Mouse (Mus musculus): ENCODE data around the gene Jup. TPM values are rescaled to one million over a fixed set of nuclear protein-coding genes. Genes with fewer than 3 reads are reported as not detected.

Gene Jup
- total RNA-seq, 2 experiments from 2014 or later = 51.2 to 53.7 TPM

DNA sequence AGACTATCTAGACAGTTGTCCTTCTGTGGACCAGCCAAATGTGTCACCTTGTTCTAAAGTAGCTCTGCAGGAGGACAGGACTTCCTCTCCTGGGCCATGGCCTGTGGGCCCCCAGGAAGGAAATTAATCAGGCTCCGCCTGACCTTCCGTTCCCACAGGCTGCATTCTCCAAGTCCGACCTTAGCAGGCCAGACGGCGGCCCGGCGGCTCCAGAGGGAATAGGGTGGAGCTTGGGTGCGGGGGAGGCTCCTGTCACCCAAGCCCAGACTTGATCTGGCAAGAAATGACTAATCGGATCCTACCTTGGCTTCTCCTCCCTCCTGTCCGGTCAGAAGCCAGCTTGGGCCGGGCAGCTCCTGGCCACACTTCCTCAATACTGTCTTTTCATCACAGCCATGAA is 2.4 kb downstream of the Jup start:
- intact Hi-C loops (cut with DNase I) = no loop called here
- peak overlapping the region; percentile 89 for H3K4me3 ChIP-seq
- H3K27ac ChIP-seq = peak overlapping the region; percentile 72
- no peak for DNase-seq (ENCODE audit: extremely low spot score in 1 of 2, low spot score in 2 of 2)
- no peak for TF ChIP-seq CTCF (IDR thresholded peaks at IDR 0.05)

DNA sequence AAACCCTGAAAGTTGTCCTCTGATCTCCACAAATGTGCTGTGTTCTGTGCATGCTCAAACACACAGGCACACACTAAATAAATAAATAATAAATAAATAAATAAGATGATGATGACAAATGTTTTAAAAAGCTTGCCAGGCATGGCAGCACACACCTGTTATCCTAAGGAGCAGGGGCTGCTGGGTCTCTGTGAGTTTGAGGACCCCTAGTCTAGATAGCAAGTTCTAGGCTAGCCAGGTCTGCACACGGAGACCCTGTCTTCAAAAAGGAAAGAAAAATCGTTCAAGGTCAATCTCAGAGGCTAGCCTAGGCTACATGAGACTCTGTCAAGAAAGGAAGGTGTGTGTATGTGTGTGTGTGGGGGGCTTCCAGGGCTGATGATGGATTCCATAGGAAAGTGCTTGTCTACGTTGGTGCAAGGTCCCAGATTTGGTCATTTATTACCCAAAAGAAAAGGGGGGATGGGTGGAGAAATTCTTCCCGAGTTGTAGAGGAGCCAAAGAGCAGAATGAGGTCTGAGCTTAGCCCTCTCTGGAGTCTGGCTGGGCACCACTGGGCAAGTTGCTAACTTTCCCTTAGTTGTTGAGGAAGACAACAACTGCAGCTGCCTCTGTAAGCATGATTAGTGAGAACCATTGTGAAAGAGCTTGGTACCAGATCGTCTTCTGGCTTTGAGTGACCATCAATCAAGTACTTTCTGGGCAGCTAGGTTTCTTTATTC is 3.0 kb downstream of the Jup start:
- no peak for TF ChIP-seq CTCF (IDR thresholded peaks at IDR 0.05)
- H3K27ac ChIP-seq = peak overlapping the region; percentile 72; the same call in 1 of the 2 replicates
- intact Hi-C loops (cut with DNase I) = no loop called here
- no peak overlapping the region; the same call in 1 of the 2 replicates for H3K4me3 ChIP-seq
- DNase-seq (ENCODE audit: extremely low spot score in 1 of 2, low spot score in 2 of 2) = no peak

DNA sequence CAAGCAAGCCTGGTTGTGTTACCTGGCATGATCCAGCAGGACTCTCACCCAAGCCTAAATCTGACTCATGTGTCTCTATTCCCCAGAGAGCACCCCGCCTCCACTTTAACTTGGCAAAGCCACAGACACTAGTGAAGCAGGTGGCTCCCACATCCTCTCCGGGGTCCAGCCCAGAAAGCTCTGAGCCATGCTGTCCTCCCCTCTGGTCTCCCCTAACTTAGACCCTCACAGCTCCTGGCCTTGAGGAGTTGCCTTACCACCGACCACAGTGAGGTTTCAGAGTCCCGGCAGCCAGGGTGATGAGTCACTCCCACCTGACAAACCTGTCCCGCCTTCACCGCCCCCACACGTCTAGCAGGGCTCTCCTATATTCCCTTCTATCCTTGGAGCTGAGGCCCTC is 3.8 kb downstream of the Jup start:
- H3K4me3 ChIP-seq = no peak overlapping the region
- intact Hi-C loops (cut with DNase I) = no loop called here
- peak in 1 of 2 experiments; percentile 38 for DNase-seq (ENCODE audit: extremely low spot score in 1 of 2, low spot score in 2 of 2)
- TF ChIP-seq CTCF (IDR thresholded peaks at IDR 0.05) = no peak
- H3K27ac ChIP-seq = peak overlapping the region; percentile 51; the same call in 1 of the 2 replicates

DNA sequence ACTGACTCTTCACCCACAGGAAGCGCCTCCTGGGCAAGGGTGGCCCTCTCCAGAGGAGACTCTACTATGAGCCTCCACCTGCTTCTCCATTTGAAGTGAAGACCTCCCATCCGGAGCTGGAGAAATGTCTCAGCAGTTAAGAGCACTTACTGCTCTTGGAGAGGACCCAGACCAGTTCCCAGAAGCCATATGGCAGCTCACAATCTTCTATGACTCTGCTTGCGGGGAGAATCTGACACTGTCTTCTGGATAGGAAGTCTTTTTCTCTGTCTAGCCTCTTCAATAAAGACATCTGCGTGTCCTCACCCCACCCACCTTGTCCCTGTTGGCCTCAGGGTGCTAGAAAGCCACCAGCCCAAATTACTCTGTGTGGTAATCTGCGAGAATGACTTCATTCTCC is 4.6 kb downstream of the Jup start:
- no peak for TF ChIP-seq CTCF (IDR thresholded peaks at IDR 0.05)
- Histone ChIP-seq H3K27ac (peak overlapping the region; percentile 51; the same call in 1 of the 2 replicates), H3K4me3 (no peak overlapping the region)
- intact Hi-C loops (cut with DNase I) = no loop called here
- no peak for DNase-seq (ENCODE audit: extremely low spot score in 1 of 2, low spot score in 2 of 2)

DNA sequence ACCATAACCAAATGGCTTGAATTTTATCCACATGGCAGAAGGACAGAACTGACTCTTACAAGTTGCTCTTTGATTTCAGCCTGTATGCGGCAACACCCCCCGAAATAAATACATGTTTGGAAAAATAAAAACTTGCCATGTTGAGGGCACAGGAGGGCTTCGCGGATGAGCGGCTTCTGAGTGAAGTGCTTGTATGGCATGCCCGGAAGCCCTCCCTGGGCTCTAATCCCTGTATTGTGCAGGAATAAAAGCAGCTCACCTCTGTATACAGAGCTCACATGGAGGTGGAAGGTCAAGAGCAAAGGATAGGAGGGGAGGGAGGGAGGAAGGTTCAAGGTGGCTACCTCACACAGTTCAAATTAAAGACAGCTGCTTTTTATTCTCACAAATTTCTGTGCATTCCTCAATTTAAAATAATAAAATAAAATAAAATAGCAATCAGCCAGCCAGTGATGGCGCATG is 5.6 kb downstream of the Jup start:
- H3K27ac ChIP-seq = peak overlapping the region; percentile 60; the same call in 1 of the 2 replicates
- no peak for DNase-seq (ENCODE audit: extremely low spot score in 1 of 2, low spot score in 2 of 2)
- intact Hi-C loops (cut with DNase I) = no loop called here
- no peak for TF ChIP-seq CTCF (IDR thresholded peaks at IDR 0.05)
- H3K4me3 ChIP-seq = no peak overlapping the region

DNA sequence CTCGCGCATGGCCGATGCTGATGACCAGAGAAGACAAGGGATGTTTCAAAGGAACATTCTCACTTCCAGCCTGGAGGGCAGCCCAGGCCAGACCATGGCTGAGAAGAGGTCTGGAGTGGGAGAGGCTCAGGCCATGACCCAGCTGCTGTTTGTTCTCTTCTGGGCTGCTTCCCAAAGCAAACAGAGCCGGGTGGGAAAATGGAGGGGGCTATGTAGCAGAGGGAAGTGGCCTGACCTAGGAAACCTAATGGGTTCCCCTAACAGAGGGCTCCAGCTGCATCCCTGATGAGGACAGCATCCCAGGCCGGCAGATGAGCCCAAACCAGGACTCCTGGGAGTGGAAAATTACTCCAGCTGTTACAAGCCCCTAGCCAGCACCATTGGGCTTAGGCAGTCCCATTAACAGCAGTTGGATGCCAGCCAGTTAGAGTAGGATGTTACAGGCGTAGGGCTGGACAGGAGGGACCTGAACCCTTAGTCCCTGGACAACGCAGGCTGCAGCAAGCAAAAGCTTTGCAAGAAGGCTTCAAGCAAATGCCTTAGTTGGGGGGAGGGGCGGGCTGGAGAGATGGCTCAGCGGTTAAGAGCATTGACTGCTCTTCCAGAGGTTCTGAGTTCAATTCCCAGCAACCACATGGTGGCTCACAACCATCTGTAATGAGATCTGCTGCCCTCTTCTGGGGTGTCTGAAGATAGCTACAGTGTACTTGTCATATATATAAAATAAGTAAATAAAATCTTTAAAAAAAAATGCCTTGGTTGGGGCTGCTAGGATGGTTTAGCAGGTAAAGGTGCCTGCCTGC is 6.3 kb downstream of the Jup start:
- peak overlapping the region; percentile 60 for H3K27ac ChIP-seq
- peak; percentile 31 for TF ChIP-seq CTCF (IDR thresholded peaks at IDR 0.05)
- intact Hi-C loops (cut with DNase I) = no loop called here
- H3K4me3 ChIP-seq = no peak overlapping the region
- peak in 1 of 2 experiments; percentile 40 for DNase-seq (ENCODE audit: extremely low spot score in 1 of 2, low spot score in 2 of 2)

DNA sequence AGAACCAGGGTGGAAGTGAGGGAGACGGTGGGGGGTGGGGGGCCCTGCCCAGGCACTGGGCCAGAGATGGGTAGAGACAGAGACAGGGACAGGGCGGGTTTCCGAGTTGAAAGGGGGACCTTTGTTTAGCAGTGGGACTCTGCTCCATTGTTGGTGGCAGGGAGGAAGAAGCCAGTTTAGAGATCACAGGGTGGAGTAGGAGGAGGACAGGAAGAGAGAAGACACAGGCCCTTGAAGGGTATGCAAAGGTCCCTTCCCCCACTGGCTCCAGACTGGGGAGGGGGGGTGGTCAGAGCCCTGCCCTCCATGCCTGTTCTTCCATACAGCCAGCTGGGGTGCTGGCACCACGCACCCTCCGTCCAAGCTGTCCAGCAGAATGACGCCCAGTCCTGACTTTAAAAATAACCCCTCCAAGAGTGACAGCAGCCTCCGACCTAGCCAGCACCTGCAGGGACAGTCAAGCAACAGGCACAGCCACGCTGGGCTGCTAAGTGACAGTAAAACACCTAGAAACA is 7.6 kb downstream of the Jup start:
- intact Hi-C loops (cut with DNase I) = no loop called here
- TF ChIP-seq CTCF (IDR thresholded peaks at IDR 0.05) = no peak
- H3K27ac ChIP-seq = peak overlapping the region; percentile 60

DNA sequence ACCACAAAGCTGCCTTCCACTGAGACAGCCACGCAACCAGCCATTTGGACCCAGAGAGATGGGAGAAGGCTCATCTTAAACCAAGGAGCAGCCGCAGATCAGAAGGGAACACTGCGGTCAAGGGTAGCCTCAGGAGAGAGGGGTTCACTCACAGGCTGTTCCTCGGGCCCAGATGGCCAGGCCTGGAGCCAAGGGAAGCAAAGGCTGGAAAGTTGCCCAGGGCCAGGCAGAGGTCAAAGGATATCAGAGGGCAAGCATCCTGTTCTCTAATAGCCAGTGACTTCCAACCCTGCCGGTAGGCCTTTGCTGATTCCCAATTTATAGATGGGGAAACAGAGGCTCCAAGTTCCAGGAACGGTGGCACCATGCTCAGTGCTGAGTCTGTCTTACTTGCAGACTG is 9.0 kb downstream of the Jup start:
- no peak for TF ChIP-seq CTCF (IDR thresholded peaks at IDR 0.05)
- Histone ChIP-seq H3K27ac (peak overlapping the region; percentile 48), H3K4me3 (no peak overlapping the region)
- DNase-seq (ENCODE audit: extremely low spot score in 1 of 2, low spot score in 2 of 2) = no peak
- intact Hi-C loops (cut with DNase I) = no loop called here

More for the DNA sequence above, 7.6 kb downstream of the Jup start:
- DNase-seq (ENCODE audit: extremely low spot score in 1 of 2, low spot score in 2 of 2) = no peak
- H3K4me3 ChIP-seq = no peak overlapping the region

DNA sequence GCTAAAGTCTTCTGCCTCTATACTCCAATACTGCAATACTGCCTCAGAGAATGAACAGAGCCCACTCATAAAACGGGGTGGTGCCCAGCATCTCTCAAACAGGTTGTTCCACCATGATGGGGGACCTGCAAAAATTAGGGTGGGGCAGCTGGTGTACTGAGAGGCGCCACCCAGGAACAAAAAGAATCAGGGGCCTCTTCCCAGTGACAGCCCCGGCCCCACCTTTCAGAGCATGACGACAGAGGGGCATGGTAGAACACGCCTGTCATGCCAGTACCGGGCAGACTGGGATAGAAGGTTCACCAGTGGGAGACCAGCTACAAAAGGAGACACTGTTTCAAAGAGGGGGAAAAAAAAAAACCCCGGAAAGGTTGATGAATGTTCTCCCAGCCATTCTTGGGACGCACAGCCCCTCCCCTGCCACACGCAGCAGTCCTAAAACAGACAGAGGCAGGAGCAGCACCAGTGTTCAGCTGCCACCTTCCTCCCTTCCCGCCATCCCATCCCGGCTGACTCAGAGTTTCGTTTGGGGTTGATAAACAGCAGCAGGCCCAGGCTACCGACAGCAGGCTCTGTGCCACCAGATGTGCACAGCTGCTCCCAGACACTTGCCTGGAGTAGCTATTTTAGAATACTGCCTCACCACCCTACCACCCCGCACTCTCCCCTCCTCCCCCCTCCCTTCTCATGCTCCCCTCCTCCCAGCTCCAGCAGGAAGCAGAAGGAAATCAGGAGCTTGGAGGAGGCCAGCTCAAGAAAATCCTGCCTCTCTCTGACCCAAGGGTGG is 9.8 kb downstream of the Jup start:
- H3K4me3 ChIP-seq = no peak overlapping the region
- peak overlapping the region; percentile 48 for H3K27ac ChIP-seq
- intact Hi-C loops (cut with DNase I) = no loop called here
- TF ChIP-seq CTCF (IDR thresholded peaks at IDR 0.05) = no peak
- peak in 1 of 2 experiments; percentile 63 for DNase-seq (ENCODE audit: extremely low spot score in 1 of 2, low spot score in 2 of 2)

DNA sequence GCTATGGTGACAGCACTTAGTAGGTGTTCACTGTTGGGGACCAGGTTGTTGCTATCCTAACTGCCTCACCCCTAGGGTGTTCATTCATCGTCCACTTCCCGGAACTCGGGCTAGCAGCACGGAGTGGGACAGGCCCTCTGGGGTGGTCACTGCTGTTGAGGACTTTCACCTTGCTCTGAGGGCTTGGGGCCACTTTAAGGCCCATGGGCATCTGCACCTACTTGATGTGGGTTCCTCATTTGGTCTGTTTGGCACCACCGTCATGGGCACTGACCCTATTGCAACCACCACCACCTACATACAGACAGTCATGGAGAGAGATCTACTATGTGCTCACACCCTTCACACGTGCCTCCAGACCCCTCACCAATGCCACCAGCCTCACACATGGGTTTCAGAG is 10.5 kb downstream of the Jup start:
- intact Hi-C loops (cut with DNase I) = no loop called here
- TF ChIP-seq CTCF (IDR thresholded peaks at IDR 0.05) = no peak
- Histone ChIP-seq H3K27ac (no peak overlapping the region), H3K4me3 (no peak overlapping the region)
- DNase-seq (ENCODE audit: extremely low spot score in 1 of 2, low spot score in 2 of 2) = no peak

DNA sequence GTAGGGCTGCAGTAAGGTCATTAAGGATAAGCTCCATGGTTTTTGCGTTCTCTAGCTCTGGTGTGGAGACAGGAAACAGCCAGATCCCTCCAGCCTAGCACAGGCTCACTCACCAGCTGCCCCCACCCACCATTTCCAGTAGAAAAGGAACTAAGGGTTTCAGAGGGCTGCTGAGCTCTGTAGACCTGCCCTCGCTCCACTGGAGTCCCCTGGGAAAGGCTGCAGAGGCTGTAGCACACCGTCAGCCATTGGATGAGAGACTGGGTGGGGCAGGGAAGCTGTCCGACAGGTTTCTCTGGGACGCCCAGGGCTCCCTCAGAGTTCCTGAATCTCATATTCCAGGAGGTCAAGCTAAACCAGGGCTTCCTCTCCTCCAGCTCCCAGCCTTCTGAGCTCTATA is 11.0 kb downstream of the Jup start:
- intact Hi-C loops (cut with DNase I) = no loop called here
- no peak for TF ChIP-seq CTCF (IDR thresholded peaks at IDR 0.05)
- no peak for DNase-seq (ENCODE audit: extremely low spot score in 1 of 2, low spot score in 2 of 2)

More for the DNA sequence above, 11.0 kb downstream of the Jup start:
- Histone ChIP-seq H3K4me3 (no peak overlapping the region), H3K27ac (no peak overlapping the region)
